ENCODE assay signal across 20 mouse cellular contexts in genomic region chr2:59129821-59130220, GRCm38 (mm10). TPM values are rescaled to one million over a fixed set of nuclear protein-coding genes. Genes with fewer than 3 reads are reported as not detected.
DNase-seq lines count a peak whose midpoint lies in the region; ATAC-seq lines count a peak whose summit lies in the region.
"Had no signal": no experiment of that assay in that cellular context is flagged by ENCODE, and none has a peak within 500 bp of the region (broad histone marks: within the 10 kb centered on the region; RNA-seq: fewer than 3 reads in every experiment).

No protein-coding gene starts in this region.

- ATAC-seq in cerebellum, adult (ENCODE audit: insufficient number of reproducible peaks, low FRiP score, low TSS enrichment), result no peak
- ATAC-seq: activated CD4-positive, CD25-positive, alpha-beta regulatory T cell, adult 4 months; CD4-positive, CD25-positive, alpha-beta regulatory T cell, adult 4 months; forebrain, embryonic 13.5 days; forebrain, embryonic 15.5 days; forebrain, postnatal 0 days; Patski had no signal

- DNase-seq in cerebellum, adult 9-10 months, result peak; percentile 26
- no peak for DNase-seq in cerebellum, adult 8-10 months
- DNase-seq in cerebellum, postnatal 14 days, result peak; percentile 66 to 69
- DNase-seq: adrenal gland, adult 8-10 months; adrenal gland, postnatal 14 days; adrenal gland, postnatal 36 days; B cell, adult 2 months; cerebellum, adult 11-12 months; forebrain, postnatal 0 days had no signal

- WGBS in macrophage (ENCODE audit: missing documents), result 76% methylated on average over 8 of the region's 8 CpGs

- no peak overlapping the region for H3K4me3 ChIP-seq in macrophage (ENCODE audit: inconsistent target)
- H3K4me3 ChIP-seq: embryonic facial prominence, embryonic 10.5 days; embryonic facial prominence, embryonic 12.5 days; forebrain, embryonic 13.5 days; forebrain, embryonic 15.5 days had no signal

- no peaks in the 10 kb centered on the region for H3K36me3 ChIP-seq in macrophage (ENCODE audit: inconsistent target)
- H3K36me3 ChIP-seq: embryonic facial prominence, embryonic 10.5 days; embryonic facial prominence, embryonic 12.5 days; forebrain, embryonic 15.5 days; G1E had no signal

- H3K79me2 ChIP-seq in macrophage (ENCODE audit: inconsistent target), result no peaks in the 10 kb centered on the region

- peak overlapping the region; percentile 60 for H3K27ac ChIP-seq in macrophage
- H3K27ac ChIP-seq: embryonic facial prominence, embryonic 10.5 days; embryonic facial prominence, embryonic 12.5 days; forebrain, embryonic 13.5 days; forebrain, embryonic 15.5 days had no signal

RNA-seq across cellular contexts. Expression of gene Ccdc148, which starts 30.7 kb away (rescaled TPM):
- total RNA-seq in macrophage (2018; cell fraction: chromatin; rRNA removed), result 10 to 100 TPM in 7 of 26 experiments, 1 to 10 TPM in 18, under 1 TPM in 1; 0.96 to 15.3 (median 3.4) TPM
- total RNA-seq in macrophage (2018; cell fraction: cytosol; rRNA removed), result 10 to 100 TPM in 1 of 26 experiments, 1 to 10 TPM in 23, under 1 TPM in 2; 0.76 to 10.2 (median 3.2) TPM
- 10 to 100 TPM in 6 of 26 experiments, 1 to 10 TPM in 20; 1.0 to 15.7 (median 3.9) TPM for total RNA-seq in macrophage (2018; cell fraction: nucleus; rRNA removed)
- polyA plus RNA-seq in macrophage (2018), result 1.8 to 14.4 TPM (median 8.7 TPM) in 3 replicates
- total RNA-seq: CH12.LX had no signal
- polyA plus RNA-seq: G1E had no signal

RNA-seq across cellular contexts. Expression of gene Pkp4, which starts 30.8 kb away (rescaled TPM):
- total RNA-seq in macrophage (2018; cell fraction: chromatin; rRNA removed), result 100 to 1,000 TPM in 9 of 26 experiments, 10 to 100 TPM in 17; 48.9 to 172 (median 89.5) TPM
- 10 to 100 TPM; 40.1 to 61.8 (median 51.8) TPM for total RNA-seq in macrophage (2018; cell fraction: cytosol; rRNA removed)
- total RNA-seq in macrophage (2018; cell fraction: nucleus; rRNA removed), result 100 to 1,000 TPM in 5 of 26 experiments, 10 to 100 TPM in 21; 57.4 to 161 (median 83.1) TPM
- polyA plus RNA-seq in macrophage (2018), result 33.2 to 69.4 TPM (median 48.4 TPM) in 3 replicates
- total RNA-seq: CH12.LX had no signal
